ENCODE assay signal across 18 mouse cellular contexts in the genomic region with DNA sequence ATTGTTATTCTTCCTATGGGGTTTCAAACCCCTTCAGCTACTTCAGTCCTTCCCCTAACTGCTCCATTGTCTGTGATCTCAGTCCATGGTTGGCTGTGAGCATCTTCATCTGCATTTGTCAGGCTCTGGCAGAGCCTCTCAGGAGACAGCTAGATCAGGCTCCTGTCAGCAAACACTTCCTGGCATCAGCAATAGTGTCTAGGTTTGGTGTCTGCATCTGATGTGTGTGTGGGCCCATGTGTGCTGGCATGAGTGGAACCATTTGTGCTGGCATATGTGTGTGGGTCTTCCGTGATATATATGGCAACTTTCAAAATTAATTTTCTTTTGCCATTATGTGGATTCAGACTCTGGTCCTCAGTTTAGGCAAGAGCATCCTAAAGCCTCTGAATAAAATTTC.
DNase-seq lines count a peak whose midpoint lies in the region; ATAC-seq and TF ChIP-seq lines count a peak whose summit lies in the region.
"Had no signal": no experiment of that assay in that cellular context is flagged by ENCODE, and none has a peak within 500 bp of the region (broad histone marks: within the 10 kb centered on the region; RNA-seq: fewer than 3 reads in every experiment).

No protein-coding gene starts in this region.

- no peak overlapping the region for H3K9ac ChIP-seq in intestine, postnatal 0 days (ENCODE audit: low read depth, low read length)
- H3K9ac ChIP-seq: heart, embryonic 15.5 days; liver, embryonic 13.5 days; lung, embryonic 15.5 days; midbrain, embryonic 15.5 days had no signal

- no peaks in the 10 kb centered on the region for H3K4me1 ChIP-seq in intestine, postnatal 0 days (replicated peaks; ENCODE audit: control insufficient read depth, insufficient read depth, low read length)
- no peaks in the 10 kb centered on the region for H3K4me1 ChIP-seq in limb, embryonic 10.5 days
- H3K4me1 ChIP-seq: heart, embryonic 15.5 days; liver, embryonic 13.5 days; lung, embryonic 15.5 days; midbrain, embryonic 15.5 days had no signal

- intact Hi-C loops in left cerebral cortex, postnatal 4 days (cut with DNase I), result no loop called here

- H3K36me3 ChIP-seq in intestine, postnatal 0 days (ENCODE audit: control insufficient read depth, insufficient read depth), result no peaks in the 10 kb centered on the region
- H3K36me3 ChIP-seq in limb, embryonic 10.5 days, result no peaks in the 10 kb centered on the region
- H3K36me3 ChIP-seq: heart, embryonic 15.5 days; liver, embryonic 13.5 days; lung, embryonic 15.5 days; midbrain, embryonic 15.5 days had no signal

- no peak overlapping the region for H3K27ac ChIP-seq in intestine, postnatal 0 days (ENCODE audit: low read depth, low read length)
- H3K27ac ChIP-seq in limb, embryonic 10.5 days, result no peak overlapping the region
- H3K27ac ChIP-seq: heart, embryonic 15.5 days; liver, embryonic 13.5 days; lung, embryonic 15.5 days; midbrain, embryonic 15.5 days had no signal

- TF ChIP-seq CTCF in intestine, postnatal 0 days (IDR thresholded peaks at IDR 0.05; ENCODE audit: low read depth), result no peak

- DNase-seq in left cerebral cortex, adult 11 months (ENCODE audit: low spot score), result peak; percentile 43
- no peak for DNase-seq in left cerebral cortex, postnatal 4 days
- peak; percentile 24 for DNase-seq in layer of hippocampus, adult 11-12 months (ENCODE audit: low spot score)
- DNase-seq in layer of hippocampus, postnatal 36 days, result peak; percentile 12 to 16
- DNase-seq in right cerebral cortex, postnatal 25 days, result peak; percentile 20
- no peak for DNase-seq in thymus, adult 18-20 months
- no peak for DNase-seq in limb, embryonic 10.5 days (ENCODE audit: low spot score)
- DNase-seq: adrenal gland, postnatal 25 days; heart, adult 18-20 months; kidney, adult 9 months; kidney, postnatal 36 days; liver, embryonic 13.5 days had no signal

- no peak overlapping the region for H3K4me2 ChIP-seq in intestine, postnatal 0 days (replicated peaks; ENCODE audit: low read depth)
- H3K4me2 ChIP-seq: heart, embryonic 15.5 days; liver, embryonic 13.5 days; lung, embryonic 15.5 days; midbrain, embryonic 15.5 days had no signal

- ATAC-seq in intestine, postnatal 0 days, result no peak
- ATAC-seq: activated CD4-positive, CD25-positive, alpha-beta regulatory T cell, adult 4 months; midbrain, embryonic 15.5 days; Patski had no signal

- no peaks in the 10 kb centered on the region for H3K9me3 ChIP-seq in intestine, postnatal 0 days (ENCODE audit: control insufficient read depth)
- no peaks in the 10 kb centered on the region for H3K9me3 ChIP-seq in limb, embryonic 10.5 days (replicated peaks)
- H3K9me3 ChIP-seq: heart, embryonic 15.5 days; liver, embryonic 13.5 days; lung, embryonic 15.5 days; midbrain, embryonic 15.5 days had no signal

- no peak overlapping the region for H3K4me3 ChIP-seq in intestine, postnatal 0 days (ENCODE audit: low read depth, low read length)
- no peak overlapping the region for H3K4me3 ChIP-seq in limb, embryonic 10.5 days
- H3K4me3 ChIP-seq: heart, embryonic 15.5 days; liver, embryonic 13.5 days; lung, embryonic 15.5 days; midbrain, embryonic 15.5 days had no signal

- no peaks in the 10 kb centered on the region for H3K27me3 ChIP-seq in intestine, postnatal 0 days (replicated peaks; ENCODE audit: control insufficient read depth, insufficient read depth, low read length)
- no peaks in the 10 kb centered on the region for H3K27me3 ChIP-seq in limb, embryonic 10.5 days (ENCODE audit: low read depth, poor library complexity, severe bottlenecking)
- H3K27me3 ChIP-seq: heart, embryonic 15.5 days; liver, embryonic 13.5 days; lung, embryonic 15.5 days; midbrain, embryonic 15.5 days; Patski had no signal

- 94% methylated on average over 1 of the region's 1 CpGs for WGBS in intestine, postnatal 0 days
- 91% methylated on average over 1 of the region's 1 CpGs for WGBS in limb, embryonic 10.5 days

Comparison
In these comparisons a context has a peak if more than half of its experiments do, and no peak if none do; other contexts are left out.
1. DNase-seq: peak in left cerebral cortex, adult 11 months (single experiment), layer of hippocampus, adult 11-12 months (single experiment), layer of hippocampus, postnatal 36 days (2 of 2) and right cerebral cortex, postnatal 25 days (single experiment); none in left cerebral cortex, postnatal 4 days (single experiment), thymus, adult 18-20 months (0 of 2) and limb, embryonic 10.5 days (single experiment).